Mouse (Mus musculus): ENCODE measurements around the gene Gm42372.
"Not testable (repeated sequence)": the region's sequence is repeated elsewhere in the genome, so short reads cannot be mapped to it uniquely, and the experiment has no call there.

Gene Gm42372

GRCm38 (mm10) chr7:16982859-16983568, at the start of gene Gm42372:
Gene Gm42372 (plus strand): TSS chr7:16983086.
- DNase-seq (ENCODE audit: extremely low spot score): peak; percentile 84

GRCm38 (mm10) chr7:16937312-16937711, 45.6 kb upstream of the Gm42372 start:
- DNase-seq (ENCODE audit: extremely low spot score): no peak

- DNase-seq (ENCODE audit: extremely low spot score): no peak
These were observed 44.6 kb upstream of the Gm42372 start for GRCm38 (mm10) chr7:16938117-16938791.

GRCm38 (mm10) chr7:16940292-16940691, 42.6 kb upstream of the Gm42372 start:
- no peak for DNase-seq (ENCODE audit: extremely low spot score)

GRCm38 (mm10) chr7:16942861-16943260, 40.0 kb upstream of the Gm42372 start:
- no peak for DNase-seq (ENCODE audit: extremely low spot score)

- peak; percentile 91 for DNase-seq (ENCODE audit: extremely low spot score)
These were observed 38.7 kb upstream of the Gm42372 start, which contains the start of gene Pnmal2 for GRCm38 (mm10) chr7:16944061-16944807. Gene Pnmal2 (plus strand): TSS chr7:16944682.

- no peak for DNase-seq (ENCODE audit: extremely low spot score)
These were observed 38.0 kb upstream of the Gm42372 start for GRCm38 (mm10) chr7:16944808-16945315.

- DNase-seq (ENCODE audit: extremely low spot score): no peak
These were observed 37.5 kb upstream of the Gm42372 start for GRCm38 (mm10) chr7:16945419-16945818.

GRCm38 (mm10) chr7:16946441-16947348, 36.2 kb upstream of the Gm42372 start:
- no peak for DNase-seq (ENCODE audit: extremely low spot score)

GRCm38 (mm10) chr7:16947349-16947895, 35.5 kb upstream of the Gm42372 start:
- no peak for DNase-seq (ENCODE audit: extremely low spot score)

GRCm38 (mm10) chr7:16947959-16948361, 34.9 kb upstream of the Gm42372 start:
- no peak for DNase-seq (ENCODE audit: extremely low spot score)

- no peak for DNase-seq (ENCODE audit: extremely low spot score)
These were observed 33.9 kb upstream of the Gm42372 start for GRCm38 (mm10) chr7:16948923-16949458.

GRCm38 (mm10) chr7:16949908-16950841, 32.7 kb upstream of the Gm42372 start:
- peak; percentile 86 for DNase-seq (ENCODE audit: extremely low spot score)

GRCm38 (mm10) chr7:16950861-16951635, 31.8 kb upstream of the Gm42372 start:
- peak; percentile 85 for DNase-seq (ENCODE audit: extremely low spot score)

- DNase-seq (ENCODE audit: extremely low spot score): not testable (repeated sequence)
These were observed 29.1 kb upstream of the Gm42372 start for GRCm38 (mm10) chr7:16953776-16954175.

- DNase-seq (ENCODE audit: extremely low spot score): no peak
These were observed 27.2 kb upstream of the Gm42372 start for GRCm38 (mm10) chr7:16955712-16956111.

- DNase-seq (ENCODE audit: extremely low spot score): no peak
These were observed 26.2 kb upstream of the Gm42372 start for GRCm38 (mm10) chr7:16956410-16957265.
